Mouse (Mus musculus): Measurements from ENCODE around the gene Rai14. TPM values are rescaled to one million over a fixed set of nuclear protein-coding genes. Genes with fewer than 3 reads are reported as not detected.
"Not testable (repeated sequence)": the region's sequence is repeated elsewhere in the genome, so short reads cannot be mapped to it uniquely, and the experiment has no call there.

Gene Rai14
- polyA plus RNA-seq, 1 experiment from 2014 or later: 25.6 TPM

- H3K4me3 ChIP-seq: no peak overlapping the region
- no peaks in the 10 kb centered on the region; the same call in 1 of the 2 replicates for H3K4me1 ChIP-seq (replicated peaks)
- ATAC-seq (ENCODE audit: insufficient number of reproducible peaks, low FRiP score): no peak
- H3K27me3 ChIP-seq (replicated peaks): no peaks in the 10 kb centered on the region
- no peak overlapping the region for H3K9ac ChIP-seq
- H3K36me3 ChIP-seq: no peaks in the 10 kb centered on the region
- no peak overlapping the region for H3K27ac ChIP-seq (ENCODE audit: poor library complexity, severe bottlenecking)
- H3K4me2 ChIP-seq: no peak overlapping the region
- 66% methylated on average over 5 of the region's 5 CpGs for WGBS
- no peaks in the 10 kb centered on the region for H3K9me3 ChIP-seq (replicated peaks)
Measured at GRCm38 (mm10) chr15:10534591-10534990, 179.8 kb downstream of the Rai14 start.

GRCm38 (mm10) chr15:10533361-10533760 lies 181.1 kb downstream of the Rai14 start:
- not testable (repeated sequence) for H3K9ac ChIP-seq; H3K4me1 ChIP-seq (replicated peaks); H3K4me2 ChIP-seq; H3K36me3 ChIP-seq; ATAC-seq (ENCODE audit: insufficient number of reproducible peaks, low FRiP score); H3K9me3 ChIP-seq (replicated peaks); H3K27ac ChIP-seq (ENCODE audit: poor library complexity, severe bottlenecking); H3K4me3 ChIP-seq; H3K27me3 ChIP-seq (replicated peaks)
- WGBS: 83% methylated on average over 10 of the region's 10 CpGs

GRCm38 (mm10) chr15:10531352-10531751 lies 183.1 kb downstream of the Rai14 start:
- no peak overlapping the region for H3K9ac ChIP-seq
- no peak overlapping the region for H3K4me3 ChIP-seq
- 0 out of 2 replicates have a peak, but pooled peaks cover 4% of the 10 kb centered on the region for H3K27me3 ChIP-seq (replicated peaks)
- H3K4me2 ChIP-seq: no peak overlapping the region
- WGBS: 40% methylated on average over 4 of the region's 4 CpGs
- H3K36me3 ChIP-seq: no peaks in the 10 kb centered on the region
- no peak overlapping the region for H3K27ac ChIP-seq (ENCODE audit: poor library complexity, severe bottlenecking)
- ATAC-seq (ENCODE audit: insufficient number of reproducible peaks, low FRiP score): no peak
- H3K9me3 ChIP-seq (replicated peaks): no peaks in the 10 kb centered on the region
- no peaks in the 10 kb centered on the region; the same call in 1 of the 2 replicates for H3K4me1 ChIP-seq (replicated peaks)

- Histone ChIP-seq H3K27me3 (replicated peaks) (0 out of 2 replicates have a peak, but pooled peaks cover 4% of the 10 kb centered on the region), H3K36me3 (no peaks in the 10 kb centered on the region), H3K4me2 (no peak overlapping the region), H3K9me3 (replicated peaks) (no peaks in the 10 kb centered on the region), H3K4me3 (no peak overlapping the region), H3K4me1 (replicated peaks) (no peaks in the 10 kb centered on the region; the same call in 1 of the 2 replicates), H3K9ac (no peak overlapping the region), H3K27ac (ENCODE audit: poor library complexity, severe bottlenecking) (no peak overlapping the region)
- no peak for ATAC-seq (ENCODE audit: insufficient number of reproducible peaks, low FRiP score)
- 63% methylated on average over 1 of the region's 1 CpGs for WGBS
Measured at GRCm38 (mm10) chr15:10525896-10526295, 188.5 kb downstream of the Rai14 start.

Other genes with a start within 250 kb of the Rai14 start
- gene Dnajc21, start 244.1 kb downstream of the Rai14 start, polyA plus RNA-seq (2016; fragmentation: Nextera tagmentation; extraction: Ambion mirVana): 13.0 and 13.2 TPM in 2 replicates
- gene Brix1, start 228.7 kb downstream of the Rai14 start, polyA plus RNA-seq (2016; fragmentation: Nextera tagmentation; extraction: Ambion mirVana): 79.7 and 85.8 TPM in 2 replicates
- gene Rad1, start 228.6 kb downstream of the Rai14 start, polyA plus RNA-seq (2016; fragmentation: Nextera tagmentation; extraction: Ambion mirVana): 21.0 and 23.2 TPM in 2 replicates
- gene Ttc23l, start 156.0 kb downstream of the Rai14 start, polyA plus RNA-seq (2016; fragmentation: Nextera tagmentation; extraction: Ambion mirVana): not detected in 2 replicates
- 0.14 and 0.28 TPM in 2 replicates for gene C1qtnf3, start 237.7 kb upstream of the Rai14 start, polyA plus RNA-seq (2016; fragmentation: Nextera tagmentation; extraction: Ambion mirVana)